Mouse (Mus musculus) urinary bladder, adult 2 months (tissue): ENCODE measurements around the gene Ifng. TPM values are rescaled to one million over a fixed set of nuclear protein-coding genes. Genes with fewer than 3 reads are reported as not detected.
"Not testable (repeated sequence)": the region's sequence is repeated elsewhere in the genome, so short reads cannot be mapped to it uniquely, and the experiment has no call there.

Experiments used
- DNase-seq: peaks from one replicate; pipeline ENCODE4 v3.0.0; 2022; ENCODE audit warnings: low spot score
- polyA plus RNA-seq: library from polyadenylated mRNA; depleted of rRNA; stranded (reverse); fragments of >200 nt; gene quantifications from 2 replicates; pipeline ENCODE4 v1.2.3, GENCODE M21; 2012; rRNA removed

Gene Ifng
- 0.25 and 0.60 TPM in 2 replicates for polyA plus RNA-seq

DNA sequence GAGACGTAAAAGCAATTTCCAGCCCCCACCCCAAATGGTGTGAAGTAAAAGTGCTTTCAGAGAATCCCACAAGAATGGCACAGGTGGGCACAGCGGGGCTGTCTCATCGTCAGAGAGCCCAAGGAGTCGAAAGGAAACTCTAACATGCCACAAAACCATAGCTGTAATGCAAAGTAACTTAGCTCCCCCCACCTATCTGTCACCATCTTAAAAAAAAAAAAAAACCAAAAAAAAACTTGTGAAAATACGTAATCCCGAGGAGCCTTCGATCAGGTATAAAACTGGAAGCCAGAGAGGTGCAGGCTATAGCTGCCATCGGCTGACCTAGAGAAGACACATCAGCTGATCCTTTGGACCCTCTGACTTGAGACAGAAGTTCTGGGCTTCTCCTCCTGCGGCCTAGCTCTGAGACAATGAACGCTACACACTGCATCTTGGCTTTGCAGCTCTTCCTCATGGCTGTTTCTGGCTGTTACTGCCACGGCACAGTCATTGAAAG lies at the start of gene Ifng:
Gene Ifng (plus strand): TSS at position 305 of the 499 bp plus-strand sequence.
- DNase-seq = no peak

- no peak for DNase-seq
Measured at GRCm38 (mm10) chr10:118399917-118400316, 40.9 kb upstream of the Ifng start.

DNA sequence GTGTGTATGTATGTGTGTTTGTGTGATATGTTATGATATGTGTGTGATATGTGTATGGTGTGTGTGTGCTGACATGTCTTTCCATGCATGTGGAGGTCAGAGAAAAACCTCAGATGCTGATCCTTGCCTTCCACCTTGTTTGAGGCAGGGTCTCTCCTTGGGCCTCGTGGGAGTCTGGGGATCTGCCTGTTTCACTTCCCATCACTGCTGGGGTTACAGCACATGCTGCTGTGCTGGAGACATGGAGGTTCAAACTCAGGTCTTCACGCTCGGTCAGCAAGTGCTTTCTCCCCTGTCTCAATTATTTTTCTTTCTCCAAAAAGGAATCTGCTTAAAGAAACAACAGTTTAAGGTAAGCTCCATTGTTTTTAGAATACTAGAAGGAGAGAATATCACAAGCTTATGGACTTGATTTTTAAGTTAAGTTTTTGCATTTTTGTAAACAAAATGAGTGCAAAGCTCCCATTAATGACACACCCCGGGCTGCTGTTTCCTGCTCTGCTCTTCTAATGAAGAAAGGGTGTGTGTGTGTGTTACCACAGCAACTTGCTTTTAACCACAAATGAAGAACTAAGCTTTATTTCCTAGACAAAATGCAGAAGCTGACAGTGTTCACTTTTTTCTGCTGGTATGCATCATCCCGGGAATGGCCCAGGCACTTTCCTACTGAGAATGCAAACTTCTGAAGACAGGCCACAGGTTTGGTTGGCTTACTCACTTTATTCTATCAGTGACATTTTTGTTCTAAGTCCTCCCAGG lies 34.2 kb upstream of the Ifng start:
- no peak for DNase-seq

DNA sequence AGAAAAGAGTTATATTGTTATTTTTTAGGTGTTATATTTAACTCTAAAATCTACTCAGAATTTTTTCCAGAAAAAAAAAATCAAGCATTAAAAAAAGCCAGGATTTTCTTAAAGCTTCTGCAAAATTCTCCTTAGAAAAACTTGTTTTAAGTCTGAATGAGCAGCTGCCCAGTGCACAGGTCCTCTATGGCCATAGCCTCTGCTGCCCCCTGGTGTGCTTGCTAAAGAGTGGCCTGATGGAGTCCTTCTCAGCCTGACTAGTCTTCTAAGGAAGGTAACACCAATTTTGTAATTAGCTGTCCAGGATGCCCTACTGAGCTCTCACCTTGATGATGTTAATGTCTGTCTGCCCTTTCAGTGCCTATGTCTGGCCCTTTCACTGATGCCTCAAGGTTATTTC lies 29.5 kb upstream of the Ifng start:
- DNase-seq = no peak

DNA sequence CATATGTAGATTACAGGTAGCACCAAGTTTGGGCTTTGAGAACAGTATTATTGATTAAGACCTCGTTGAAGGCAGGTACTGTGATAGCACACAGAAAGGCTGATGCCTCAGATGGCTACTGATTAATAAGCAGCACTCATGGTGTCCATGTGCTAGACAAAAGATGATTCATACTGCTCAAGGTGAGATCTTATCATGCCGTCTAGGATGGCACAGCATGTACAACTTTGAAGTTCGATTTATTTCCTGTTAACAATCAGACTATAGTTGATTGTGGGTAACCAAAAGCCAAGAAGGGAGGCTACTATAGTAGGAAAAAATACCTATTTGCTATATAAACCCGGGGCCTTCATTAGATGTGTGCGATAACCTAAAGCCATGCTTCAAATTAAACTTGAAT lies 28.1 kb upstream of the Ifng start:
- no peak for DNase-seq

DNA sequence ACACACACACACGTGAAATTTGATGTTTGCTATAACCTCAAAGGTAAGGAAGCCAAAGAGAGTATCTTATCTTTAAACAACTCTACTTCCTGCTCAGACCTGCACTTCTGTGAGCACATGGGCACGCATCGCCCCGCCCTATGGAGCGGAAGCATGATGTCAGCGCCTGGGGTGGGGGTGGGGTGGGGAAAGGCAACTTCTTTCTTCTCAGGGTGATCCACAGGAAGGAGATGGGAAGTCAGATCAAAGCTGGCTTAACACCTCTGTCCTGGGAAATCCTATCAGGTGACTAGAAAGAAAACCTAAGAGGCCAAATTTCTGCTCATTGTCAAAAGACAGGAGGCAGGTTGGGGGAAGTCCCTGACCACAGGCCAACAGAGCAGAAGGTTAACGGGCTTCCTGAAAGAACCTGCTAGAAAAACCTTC lies 21.8 kb upstream of the Ifng start:
- DNase-seq = no peak

DNA sequence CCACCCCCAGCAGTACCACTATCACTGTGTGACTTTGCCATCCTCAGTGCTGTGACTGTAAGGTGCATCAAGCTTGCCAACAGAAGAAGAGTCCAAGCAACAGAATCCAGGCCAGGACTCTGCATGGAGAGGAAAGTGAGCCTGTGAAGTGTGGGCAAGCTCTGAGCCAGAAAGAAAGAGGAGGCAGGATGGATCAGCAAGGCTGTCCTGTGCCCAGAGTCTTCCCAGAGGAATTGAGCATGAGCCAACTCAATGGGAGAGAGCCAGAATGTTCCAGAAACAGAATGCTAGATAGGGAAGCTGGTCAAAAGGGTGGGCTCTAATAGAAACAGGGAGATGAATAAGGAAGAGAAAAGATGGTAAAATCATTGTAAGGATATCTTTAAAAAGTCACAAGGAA lies 19.9 kb upstream of the Ifng start:
- DNase-seq = no peak

- DNase-seq = no peak
Measured at GRCm38 (mm10) chr10:118435501-118435900, 5.3 kb upstream of the Ifng start.

DNA sequence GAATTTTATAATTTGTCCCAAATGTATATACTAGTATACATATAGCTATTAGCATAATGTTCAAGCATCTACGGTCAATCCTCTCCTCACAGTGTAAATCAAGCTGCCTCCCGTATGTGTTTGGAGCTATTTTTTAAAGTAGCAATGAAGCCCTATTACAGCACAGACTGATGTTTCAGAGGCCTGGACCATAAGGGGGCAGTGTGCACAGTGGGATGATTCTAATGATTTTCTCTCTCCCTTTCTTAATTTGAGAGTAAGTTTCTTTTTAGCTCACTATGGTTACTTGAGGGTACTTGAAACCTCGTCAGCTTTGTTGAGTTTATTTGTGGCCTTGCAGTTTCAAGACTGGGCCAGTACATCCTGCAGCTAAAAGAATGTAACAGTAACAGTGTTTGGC lies 1.1 kb downstream of the Ifng start:
- no peak for DNase-seq

- DNase-seq = no peak
Measured at GRCm38 (mm10) chr10:118442999-118443398, 2.2 kb downstream of the Ifng start.

- no peak for DNase-seq
Measured at GRCm38 (mm10) chr10:118445021-118445420, 4.2 kb downstream of the Ifng start.

DNA sequence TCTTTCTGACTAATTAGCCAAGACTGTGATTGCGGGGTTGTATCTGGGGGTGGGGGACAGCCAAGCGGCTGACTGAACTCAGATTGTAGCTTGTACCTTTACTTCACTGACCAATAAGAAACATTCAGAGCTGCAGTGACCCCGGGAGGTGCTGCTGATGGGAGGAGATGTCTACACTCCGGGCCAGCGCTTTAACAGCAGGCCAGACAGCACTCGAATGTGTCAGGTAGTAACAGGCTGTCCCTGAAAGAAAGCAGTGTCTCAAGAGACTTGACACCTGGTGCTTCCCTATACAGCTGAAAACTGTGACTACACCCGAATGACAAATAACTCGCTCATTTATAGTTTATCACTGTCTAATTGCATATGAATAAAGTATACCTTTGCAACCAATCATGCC lies 4.7 kb downstream of the Ifng start:
- DNase-seq = no peak

GRCm38 (mm10) chr10:118445978-118446377 lies 5.1 kb downstream of the Ifng start:
- no peak for DNase-seq

- no peak for DNase-seq
Measured at GRCm38 (mm10) chr10:118451747-118452146, 10.9 kb downstream of the Ifng start.

- DNase-seq = no peak
Measured at GRCm38 (mm10) chr10:118458729-118459128, 17.9 kb downstream of the Ifng start.

DNA sequence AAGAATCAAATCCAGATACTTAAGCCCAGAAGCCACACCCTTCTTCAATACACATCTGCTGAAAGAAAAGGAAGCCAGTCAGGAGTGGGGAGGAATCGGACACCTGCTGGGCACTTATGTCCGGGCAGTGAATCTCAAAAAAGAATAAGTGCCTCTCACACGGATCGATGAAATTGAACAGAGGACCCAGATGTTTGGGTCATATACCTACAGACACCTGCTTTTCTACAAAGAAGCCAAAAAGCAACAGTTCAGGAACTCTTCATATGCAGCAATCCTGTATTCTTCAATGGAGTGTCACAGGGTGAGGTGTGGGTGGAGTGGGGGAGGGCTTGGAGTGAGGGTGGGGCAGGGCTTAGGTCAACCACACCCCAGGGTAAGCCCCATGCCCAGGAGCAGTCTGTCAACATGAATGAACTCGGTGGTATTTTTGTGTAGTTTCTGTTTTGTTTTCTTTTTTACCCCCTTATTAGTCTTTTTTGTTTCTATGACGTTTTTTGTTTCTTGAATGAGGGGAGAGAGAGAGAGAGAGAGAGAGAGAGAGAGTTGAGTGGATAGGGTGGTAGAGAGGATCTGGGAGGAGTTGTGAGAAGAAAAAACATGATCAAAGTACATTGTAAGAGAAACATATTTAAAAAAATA lies 20.4 kb downstream of the Ifng start:
- no peak for DNase-seq

GRCm38 (mm10) chr10:118466481-118466880 lies 25.6 kb downstream of the Ifng start:
- no peak for DNase-seq

DNA sequence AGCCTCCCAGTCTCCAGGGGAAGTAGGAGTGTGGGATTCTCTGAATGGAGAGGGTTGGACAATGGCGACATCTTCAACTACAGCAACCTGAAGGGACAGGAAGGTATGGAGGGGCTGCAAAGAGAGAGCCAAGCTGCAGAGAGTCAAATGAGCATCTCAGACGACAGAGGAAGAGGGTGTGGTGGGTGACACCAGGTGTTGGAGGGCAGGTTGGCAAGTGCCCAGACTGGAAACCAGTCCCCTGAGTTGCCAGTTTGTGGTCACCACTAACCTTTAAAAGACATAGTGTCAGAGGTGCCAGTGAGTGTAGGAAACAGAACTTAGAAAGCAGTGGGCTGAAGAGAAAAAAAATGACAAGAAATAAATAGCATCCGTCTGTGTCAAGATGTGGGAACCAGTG lies 28.2 kb downstream of the Ifng start:
- DNase-seq = no peak

DNA sequence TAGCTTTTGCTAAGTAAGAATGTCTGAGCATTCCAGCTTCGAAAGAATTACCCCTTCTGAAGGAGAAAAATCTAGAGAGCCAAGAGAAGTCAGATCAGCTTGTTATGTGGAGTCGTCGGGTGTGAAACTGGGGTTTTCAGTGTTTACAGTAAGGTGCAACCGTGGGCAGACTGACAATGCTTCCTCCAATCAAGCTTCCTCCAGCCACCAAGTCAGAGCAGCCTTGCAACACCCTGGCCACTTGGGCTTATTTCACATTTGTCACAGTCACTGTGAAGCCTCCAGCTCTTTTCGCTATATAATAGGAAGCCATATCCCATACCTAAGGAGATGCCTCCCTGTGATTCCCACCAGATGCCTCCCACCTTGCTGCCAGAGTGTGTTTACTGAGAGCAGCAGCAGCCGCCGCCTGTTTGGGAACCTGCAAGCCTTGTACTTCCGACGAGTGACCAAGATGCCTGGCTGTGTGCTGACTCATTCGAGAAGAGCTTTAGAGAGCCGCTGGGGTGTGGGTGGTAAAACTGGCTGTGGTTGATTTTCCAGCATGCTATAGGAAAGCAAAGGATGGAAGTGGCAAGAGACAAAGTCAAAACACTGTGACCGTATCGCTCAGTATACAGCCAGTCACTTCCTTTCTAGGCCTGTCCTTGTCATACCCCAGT lies 29.6 kb downstream of the Ifng start:
- DNase-seq = no peak

GRCm38 (mm10) chr10:118472846-118473245 lies 32.0 kb downstream of the Ifng start:
- not testable (repeated sequence) for DNase-seq

DNA sequence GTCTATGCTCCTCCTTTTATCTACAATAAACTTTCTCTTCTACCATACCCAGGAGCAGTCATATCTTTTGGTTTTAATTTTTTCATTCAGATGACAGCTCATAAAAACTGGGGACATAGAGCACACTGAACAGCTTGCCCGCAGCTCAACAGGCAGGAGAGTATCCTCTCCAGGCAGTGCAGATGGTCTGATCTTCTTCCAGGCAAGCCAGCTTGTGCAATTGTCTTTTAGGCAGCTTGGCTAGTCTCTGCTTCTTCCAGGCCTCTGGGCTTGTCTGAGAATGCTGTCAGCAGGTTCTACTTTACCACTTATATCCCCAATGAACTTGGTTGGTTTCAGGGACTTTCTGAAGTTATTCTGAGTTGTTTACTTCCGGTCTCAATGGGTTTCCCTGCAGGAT lies 35.9 kb downstream of the Ifng start:
- no peak for DNase-seq

- DNase-seq = no peak
Measured at GRCm38 (mm10) chr10:118477297-118477696, 36.5 kb downstream of the Ifng start.

- no peak for DNase-seq
Measured at GRCm38 (mm10) chr10:118479244-118479643, 38.4 kb downstream of the Ifng start.
